1 mouse cellular context compared by ENCODE assay signal in genomic region chr11:69095511-69096231, GRCm38 (mm10).
TF ChIP-seq lines count a peak whose summit lies in the region.

No protein-coding gene starts in this region.

TF ChIP-seq in CH12.LX, 34 proteins besides CTCF, POLR2A, EP300 and RAD21:
- TF ChIP-seq MAX (IDR thresholded peaks at IDR 0.05; ENCODE audit: low read length): peak; percentile 63
- TF ChIP-seq BHLHE40 (IDR thresholded peaks at IDR 0.05; ENCODE audit: low read depth, low read length): peak; percentile 57
- no peak for TF ChIP-seq TCF12 (IDR thresholded peaks at IDR 0.05; ENCODE audit: low read depth, low read length)
- TF ChIP-seq KAT2A (IDR thresholded peaks at IDR 0.05; ENCODE audit: insufficient replicate concordance, low read length): no peak
- TF ChIP-seq ETS1 (conservative IDR thresholded peaks at IDR 0.05; ENCODE audit: low read depth, low read length): no peak
- TF ChIP-seq MXI1 (IDR thresholded peaks at IDR 0.05; ENCODE audit: low read depth, low read length): peak; percentile 83
